Mouse (Mus musculus) thymus, adult 2 months (tissue): ENCODE results near the gene Traf7. TPM values are rescaled to one million over a fixed set of nuclear protein-coding genes. Genes with fewer than 3 reads are reported as not detected.

Experiments used
- DNase-seq: peaks from one replicate; pipeline ENCODE4 v3.0.0; 2021
- H3K27ac ChIP-seq: fragments of 200-500 bp; 2 replicates; pipeline ENCODE4 v1.5.1; 2012; ENCODE audit warnings: low read length, control low read depth; ENCODE audit not compliant: control insufficient read depth, insufficient read depth
- H3K27me3 ChIP-seq: fragments of 200-500 bp; 2 replicates; pipeline ENCODE4 v1.6.1; 2012; ENCODE audit warnings: mild to moderate bottlenecking, low read length, moderate library complexity, mixed read lengths; ENCODE audit not compliant: control insufficient read depth, insufficient read depth
- H3K36me3 ChIP-seq: fragments of 200-500 bp; 2 replicates; pipeline ENCODE4 v1.6.1; 2012; ENCODE audit warnings: mild to moderate bottlenecking, low read length, moderate library complexity; ENCODE audit not compliant: control insufficient read depth, insufficient read depth
- H3K4me1 ChIP-seq: fragments of 200-500 bp; replicated peaks from 2 replicates; pipeline ENCODE4 v1.6.1; 2012; ENCODE audit warnings: low read length; ENCODE audit not compliant: control insufficient read depth, insufficient read depth
- H3K4me3 ChIP-seq: fragments of 200-500 bp; 2 replicates; pipeline ENCODE4 v1.5.1; 2012; ENCODE audit warnings: mild to moderate bottlenecking, low read length, control low read depth, moderate library complexity; ENCODE audit not compliant: control insufficient read depth, insufficient read depth
- CTCF ChIP-seq: fragments of 200-500 bp; IDR thresholded peaks from 2 replicates; pipeline ENCODE4 v1.5.1; 2012; ENCODE audit warnings: mild to moderate bottlenecking, control low read depth, low read length, moderate library complexity, borderline replicate concordance; ENCODE audit not compliant: control insufficient read depth, poor library complexity, insufficient read depth; ENCODE audit errors: extremely low read depth
- POLR2A ChIP-seq: fragments of 200-500 bp; IDR thresholded peaks from 2 replicates; pipeline ENCODE4 v1.6.1; 2012; ENCODE audit warnings: mild to moderate bottlenecking, low read length, control low read depth, moderate library complexity; ENCODE audit not compliant: control insufficient read depth, poor library complexity, insufficient read depth; ENCODE audit errors: extremely low read depth
- WGBS: fragments of 180-500 bp; shearing (Covaris S2); methylation state at CpG from one replicate; pipeline ENCODE4 v1.1.7; 2018; 5-methylcytosine and 5-hydroxymethylcytosine counted together
- polyA plus RNA-seq: library from polyadenylated mRNA; depleted of rRNA; stranded (reverse); fragments of >200 nt; gene quantifications from 2 replicates; pipeline ENCODE4 v1.2.3, GENCODE M21; 2012

Traf7 gene
- polyA plus RNA-seq, 1 experiment = 362 TPM

- no peaks in the 10 kb centered on the region for H3K27me3 ChIP-seq
- no peak overlapping the region for H3K27ac ChIP-seq
- no peak overlapping the region for H3K4me3 ChIP-seq
- no peak for DNase-seq
- peaks cover 8% of the 10 kb centered on the region for H3K4me1 ChIP-seq
- 73% methylated on average over 3 of the region's 3 CpGs for WGBS
- TF ChIP-seq POLR2A (no peak), CTCF (no peak)
- H3K36me3 ChIP-seq = peaks cover 19% of the 10 kb centered on the region
Measured at GRCm38 (mm10) chr17:24480201-24480826, 47.4 kb downstream of the Traf7 start.

GRCm38 (mm10) chr17:24479431-24479830, 48.3 kb downstream of the Traf7 start:
- no peak for DNase-seq
- TF ChIP-seq CTCF (no peak), POLR2A (no peak)
- Histone ChIP-seq H3K36me3 (peaks cover 22% of the 10 kb centered on the region), H3K4me1 (peaks cover 8% of the 10 kb centered on the region), H3K4me3 (no peak overlapping the region), H3K27ac (no peak overlapping the region), H3K27me3 (no peaks in the 10 kb centered on the region)
- 19% methylated on average over 1 of the region's 1 CpGs for WGBS

- Histone ChIP-seq H3K36me3 (peaks cover 22% of the 10 kb centered on the region), H3K4me3 (peak within 1 kb of the TSS; percentile 95), H3K4me1 (peaks cover 8% of the 10 kb centered on the region), H3K27ac (peak within 1 kb of the TSS; percentile 71), H3K27me3 (no peaks in the 10 kb centered on the region)
- WGBS = under 1% methylated on average over 48 of the region's 48 CpGs
- TF ChIP-seq CTCF (peak; percentile 92), POLR2A (peak; percentile 54; the same call in 1 of the 2 replicates)
- DNase-seq = peak; percentile 98
Measured at GRCm38 (mm10) chr17:24478663-24479380, 48.9 kb downstream of the Traf7 start, which contains the start of gene Mlst8. Mlst8 (minus strand) TSS chr17:24479078.

DNA sequence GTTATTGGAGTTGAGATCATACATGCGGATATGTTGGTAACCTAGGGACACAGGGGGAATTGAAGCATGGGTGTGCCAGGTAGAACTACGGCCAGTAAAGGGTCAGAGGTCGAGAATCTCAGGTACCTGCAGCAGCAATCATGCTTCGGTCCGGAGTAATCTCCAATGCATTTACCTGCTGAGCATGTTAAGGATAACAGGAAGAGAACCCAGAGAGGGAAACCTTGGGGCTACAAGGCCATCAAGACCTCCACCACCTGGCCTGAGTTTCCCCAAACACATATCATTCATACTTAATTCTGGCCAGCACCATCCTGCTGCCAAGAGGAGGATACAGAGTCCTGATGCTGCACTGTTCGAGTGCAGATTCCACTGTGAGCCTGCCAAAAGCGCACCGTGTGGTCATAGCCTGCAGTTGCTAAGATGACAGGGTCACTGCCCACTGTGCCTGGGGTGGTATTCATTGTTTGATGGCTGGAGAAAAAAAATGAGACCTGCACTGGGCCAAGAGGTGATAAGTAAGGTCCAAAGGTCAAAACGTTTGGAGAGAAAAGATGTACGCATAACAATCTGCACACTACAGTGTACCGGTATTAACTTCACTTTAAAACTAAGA, 49.6 kb downstream of the Traf7 start:
- WGBS = 63% methylated on average over 11 of the region's 11 CpGs

DNA sequence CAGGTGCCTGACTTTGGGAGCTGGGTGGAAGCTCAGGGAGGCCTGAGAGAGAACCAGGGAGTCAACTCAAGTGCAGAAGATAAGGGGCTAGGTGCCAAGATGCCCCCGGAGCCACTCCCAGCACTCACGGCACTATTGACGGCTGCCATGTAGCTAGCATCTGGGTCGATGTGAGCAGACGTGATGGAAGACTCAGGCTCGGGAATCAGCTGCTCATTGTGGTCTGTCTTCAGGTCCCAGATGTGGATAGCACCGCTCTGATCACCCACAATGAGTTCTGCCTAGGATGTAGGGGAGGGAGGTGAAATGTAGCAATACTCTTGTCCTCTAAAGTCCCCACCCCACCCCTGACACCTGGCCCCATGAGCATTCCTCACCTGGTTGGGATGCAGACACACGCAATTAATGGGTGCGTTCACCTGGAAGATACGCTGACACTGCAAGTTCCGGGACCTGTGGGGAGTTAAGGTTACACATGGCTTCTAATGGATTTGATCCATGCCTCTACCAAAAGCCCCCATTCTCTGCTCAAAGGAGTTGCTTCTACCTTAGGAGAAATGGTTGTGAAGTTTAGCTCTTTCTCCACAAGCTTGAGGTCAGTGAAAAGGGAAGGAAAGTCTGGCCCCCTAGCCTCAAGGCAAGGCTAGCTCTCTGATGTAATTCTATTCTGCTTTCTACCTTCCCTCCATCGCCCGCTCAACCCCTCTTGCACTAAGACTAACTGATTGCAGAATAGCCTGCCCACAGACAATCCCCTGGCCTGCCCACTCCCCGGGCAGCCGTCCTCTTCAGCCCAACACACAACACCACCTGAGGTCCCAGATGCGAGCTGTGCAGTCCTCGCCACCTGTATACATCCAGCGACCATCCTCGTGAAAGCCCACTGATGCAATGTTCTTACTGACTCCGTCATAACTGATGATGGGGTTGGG, 50.4 kb downstream of the Traf7 start:
- Histone ChIP-seq H3K36me3 (peaks cover 22% of the 10 kb centered on the region), H3K27me3 (no peaks in the 10 kb centered on the region), H3K4me1 (peaks cover 13% of the 10 kb centered on the region), H3K27ac (no peak overlapping the region), H3K4me3 (no peak overlapping the region)
- no peak for DNase-seq
- TF ChIP-seq POLR2A (no peak), CTCF (no peak)
- 97% methylated on average over 20 of the region's 20 CpGs for WGBS

More for the DNA sequence above, 49.6 kb downstream of the Traf7 start:
- no peaks in the 10 kb centered on the region for H3K27me3 ChIP-seq
- DNase-seq = no peak
- no peak overlapping the region for H3K27ac ChIP-seq
- 0 out of 2 replicates have a peak overlapping the region, but pooled peaks have one; percentile 95 for H3K4me3 ChIP-seq
- H3K4me1 ChIP-seq = peaks cover 8% of the 10 kb centered on the region
- TF ChIP-seq CTCF (no peak), POLR2A (no peak)
- H3K36me3 ChIP-seq = peaks cover 22% of the 10 kb centered on the region

- WGBS = 92% methylated on average over 10 of the region's 10 CpGs
- no peak overlapping the region for H3K4me3 ChIP-seq
- DNase-seq = no peak
- H3K27ac ChIP-seq = no peak overlapping the region
- no peak for TF ChIP-seq POLR2A
- H3K27me3 ChIP-seq = no peaks in the 10 kb centered on the region
- H3K4me1 ChIP-seq = peaks cover 20% of the 10 kb centered on the region
- peaks cover 22% of the 10 kb centered on the region for H3K36me3 ChIP-seq
Measured at GRCm38 (mm10) chr17:24476022-24476776, 51.5 kb downstream of the Traf7 start.
